Mouse (Mus musculus) frontal cortex, postnatal 14 days (tissue): ENCODE data around the gene Gpx6.
A peak's percentile ranks its signal among the peaks of the same experiment; 100 is the strongest.

Experiments
- DNase-seq, 2 experiments: peaks; one replicate each; pipeline ENCODE4 v3.0.0; 2022; ENCODE audit warnings: low spot score in 2 of 2

The Gpx6 gene

GRCm38 (mm10) chr13:21311926-21312325, at the start of gene Gpx6:
Gpx6 (plus strand) TSS chr13:21312125.
- no peak for DNase-seq

GRCm38 (mm10) chr13:21262787-21263461, 49.0 kb upstream of the Gpx6 start:
- DNase-seq = no peak

DNA sequence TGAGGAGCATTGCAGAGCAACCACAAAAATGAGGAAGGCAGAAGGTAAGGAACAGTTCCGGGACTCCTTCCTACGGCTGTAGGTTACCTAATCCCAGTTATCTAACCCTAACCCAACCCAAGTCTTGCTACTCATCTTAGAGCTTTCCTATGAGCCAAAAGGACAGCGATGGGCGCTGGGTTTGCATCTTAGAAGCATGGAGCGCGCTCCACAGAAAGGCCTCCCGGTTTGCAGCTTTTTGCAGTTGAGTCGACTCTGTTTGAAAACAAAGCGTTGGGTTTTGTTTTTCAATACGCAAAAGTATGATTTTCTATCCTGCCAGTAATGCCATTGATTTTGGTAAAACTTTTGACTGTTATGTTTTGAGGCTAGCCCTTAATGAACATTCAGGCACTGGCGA, 48.0 kb upstream of the Gpx6 start:
- no peak for DNase-seq

- no peak for DNase-seq
Observed at GRCm38 (mm10) chr13:21264366-21264765, 47.6 kb upstream of the Gpx6 start.

GRCm38 (mm10) chr13:21265736-21266135, 46.2 kb upstream of the Gpx6 start:
- no peak for DNase-seq

DNA sequence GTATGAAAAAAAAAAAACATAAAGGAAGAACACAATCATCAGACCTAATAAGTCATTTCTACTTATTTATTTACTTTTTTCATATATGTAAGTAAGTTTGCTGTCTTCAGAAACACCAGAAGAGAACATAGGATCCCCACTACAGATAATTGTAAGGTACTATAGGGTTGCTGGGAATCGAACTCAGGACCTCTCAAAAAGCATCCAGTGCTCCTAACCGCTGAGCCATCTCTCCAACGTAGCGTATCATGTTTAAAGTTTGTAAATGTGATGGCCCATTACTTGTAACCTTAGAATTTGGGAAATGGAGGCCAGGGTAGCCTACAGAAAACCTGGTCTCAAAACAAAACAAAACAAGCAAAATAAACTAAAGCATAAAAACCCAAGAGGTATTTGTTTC, 44.4 kb upstream of the Gpx6 start:
- DNase-seq = no peak

- no peak for DNase-seq
Observed at GRCm38 (mm10) chr13:21268262-21268661, 43.7 kb upstream of the Gpx6 start.

DNA sequence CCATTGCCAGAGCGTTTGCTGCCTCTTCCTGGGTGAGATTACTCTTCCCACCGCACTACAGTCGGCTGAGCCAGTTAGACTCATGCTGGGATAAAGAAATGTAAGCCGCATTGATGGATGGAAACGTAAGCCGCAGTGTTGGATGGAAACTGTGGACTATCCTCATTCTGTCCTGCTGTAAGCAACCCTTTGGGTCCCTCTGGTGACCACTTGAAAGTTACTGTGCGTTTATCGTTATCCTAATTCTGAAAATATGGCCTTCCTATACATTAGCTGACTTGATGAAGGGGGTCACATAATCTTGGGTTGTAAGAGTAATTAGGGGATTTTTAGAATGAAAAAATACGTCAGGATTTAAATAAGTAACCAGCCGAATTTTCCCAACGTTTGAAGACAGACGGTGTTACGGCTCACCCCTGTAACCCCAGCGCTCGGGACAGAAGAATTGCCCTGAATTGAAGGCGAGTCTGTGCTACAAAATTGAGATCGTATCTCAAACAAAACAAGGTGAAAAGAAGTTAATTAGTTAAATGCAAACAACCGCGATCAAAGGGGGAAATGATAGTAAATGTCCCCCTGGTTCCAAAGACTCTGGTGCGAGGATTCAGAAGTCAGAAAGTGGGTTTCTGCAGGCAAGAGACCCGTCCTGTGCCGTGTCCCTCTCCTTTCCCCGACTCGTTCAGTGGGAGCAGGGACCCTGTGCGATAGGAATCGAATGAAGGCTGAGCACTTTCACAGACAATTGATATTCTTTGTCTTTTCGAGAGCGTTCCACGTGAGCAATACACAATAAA, 36.7 kb upstream of the Gpx6 start:
- peak in 1 of 2 experiments; percentile 26 for DNase-seq

DNA sequence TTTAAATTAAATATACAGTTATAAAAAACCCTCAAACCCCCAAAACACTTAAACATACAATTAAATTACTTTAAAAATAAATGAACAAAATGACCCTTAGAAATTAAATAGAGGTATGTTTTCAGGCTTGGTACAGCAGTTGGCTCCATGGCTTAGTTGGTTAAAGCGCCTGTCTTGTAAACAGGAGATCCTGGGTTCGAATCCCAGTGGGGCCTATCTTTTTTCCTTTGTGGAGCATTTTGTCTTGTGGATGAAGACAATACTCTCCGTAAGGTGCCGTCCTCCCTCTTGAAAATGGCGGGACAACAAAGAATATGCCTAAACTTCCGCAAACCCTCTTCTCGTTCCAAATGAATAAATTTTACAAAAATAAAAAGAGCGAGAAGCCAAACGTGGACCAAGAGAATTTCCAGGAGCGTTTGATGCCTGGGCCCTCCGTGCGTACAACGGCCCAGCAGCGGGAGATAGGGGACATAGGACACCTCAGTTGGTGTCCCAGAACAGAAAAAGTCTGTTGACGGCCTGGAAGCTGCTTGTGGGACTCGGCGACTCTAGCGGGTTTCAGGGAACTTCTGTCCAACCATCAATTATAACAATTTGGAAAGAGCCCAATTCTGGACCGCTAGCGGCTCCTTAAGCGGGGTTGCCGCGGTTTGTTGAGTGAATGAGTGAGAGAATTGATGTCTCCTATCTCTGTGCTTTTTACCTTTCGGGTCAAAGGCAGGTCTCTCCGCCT, 35.9 kb upstream of the Gpx6 start:
- peak; percentile 45 to 84 for DNase-seq

DNA sequence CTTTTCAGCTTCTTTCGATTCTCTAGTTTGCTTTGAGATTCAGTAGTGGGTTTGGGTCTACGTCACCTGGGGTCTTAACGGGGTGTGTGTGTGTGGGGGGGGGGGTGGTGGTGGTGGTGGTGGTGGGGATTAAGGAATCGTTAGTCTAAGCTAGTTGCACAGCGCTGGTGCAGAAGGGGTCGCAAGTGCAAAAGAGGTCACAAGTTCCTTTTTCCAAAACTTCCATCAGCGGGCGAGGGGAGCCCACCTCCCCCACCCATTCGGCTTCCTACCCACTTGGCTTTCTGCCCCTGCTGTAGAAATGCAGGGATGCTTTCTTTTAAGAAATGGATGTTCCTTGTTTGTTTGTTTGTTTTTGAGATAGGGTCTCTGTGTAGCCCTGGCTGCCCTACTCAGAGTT, 35.4 kb upstream of the Gpx6 start:
- DNase-seq = no peak

DNA sequence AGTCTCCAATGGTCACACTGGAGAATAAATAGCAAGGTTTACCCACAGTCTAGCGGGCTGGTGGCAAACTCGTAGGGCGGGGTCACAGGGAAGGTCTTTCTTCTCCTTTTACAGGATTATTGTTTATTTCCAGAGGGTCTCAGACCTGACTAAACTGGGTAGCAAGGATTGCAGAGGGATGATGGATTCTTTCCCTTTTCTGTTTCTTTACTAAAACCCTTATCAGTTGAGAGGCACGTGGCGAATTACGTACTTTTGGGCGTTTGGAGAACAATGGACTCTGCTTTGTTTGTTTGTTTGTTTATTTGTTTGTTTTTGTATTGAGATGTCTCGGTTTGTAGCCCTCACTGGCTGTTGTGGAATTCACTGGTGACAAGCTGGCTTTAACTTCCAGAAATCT, 32.8 kb upstream of the Gpx6 start:
- DNase-seq = no peak

GRCm38 (mm10) chr13:21279559-21279958, 32.4 kb upstream of the Gpx6 start:
- DNase-seq = peak; percentile 48 to 87

DNA sequence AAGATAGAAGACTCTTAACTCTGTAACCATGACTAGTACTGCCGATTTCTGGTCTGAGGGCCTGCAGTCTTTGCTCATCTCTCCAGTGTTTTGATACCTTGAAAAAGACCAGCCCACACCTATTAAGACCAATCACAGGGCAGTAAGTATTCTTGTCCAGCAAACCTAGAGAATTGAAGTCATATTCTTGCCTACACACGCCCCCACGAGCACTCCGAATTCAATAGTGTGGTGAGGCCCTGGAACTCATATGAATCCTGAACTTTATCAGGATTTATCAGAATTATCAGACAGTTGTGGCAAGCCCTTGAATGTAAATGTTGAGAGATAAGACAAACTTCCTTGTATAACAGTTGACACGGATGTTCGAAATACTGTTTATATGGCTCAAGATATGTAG, 19.3 kb upstream of the Gpx6 start, which contains the start of gene Gpx5:
Gene Gpx5 (minus strand): TSS at position 101 of the 400 bp plus-strand sequence.
- no peak for DNase-seq

GRCm38 (mm10) chr13:21298557-21298956, 13.4 kb upstream of the Gpx6 start:
- DNase-seq = no peak

DNA sequence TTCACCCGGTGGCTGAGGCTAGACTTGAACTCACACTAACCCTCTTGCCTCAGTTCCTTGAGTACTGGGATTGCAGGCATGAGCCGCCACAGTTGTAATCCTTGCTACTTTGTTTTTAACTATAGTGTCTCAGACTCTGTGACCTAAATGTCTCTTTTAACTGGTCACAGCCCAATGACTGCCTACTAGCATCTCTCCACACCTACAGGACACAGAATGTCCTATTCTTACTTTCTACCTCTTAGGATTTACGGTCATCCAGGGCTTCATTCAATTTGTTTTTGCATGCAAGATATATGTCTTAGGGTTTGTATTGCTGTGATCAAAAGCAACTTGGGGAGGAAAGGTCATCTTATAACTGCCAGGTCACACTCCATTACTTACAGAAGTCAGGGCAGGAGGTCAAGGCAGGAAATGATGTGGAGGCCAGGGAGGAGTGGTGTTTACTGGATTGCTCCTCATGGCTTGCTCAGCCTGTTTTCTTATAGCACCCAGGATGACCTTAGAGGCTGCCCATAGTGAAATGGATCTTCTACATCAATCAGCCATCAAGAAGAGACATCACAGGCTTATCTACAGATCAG, 7.3 kb upstream of the Gpx6 start:
- DNase-seq = no peak

DNA sequence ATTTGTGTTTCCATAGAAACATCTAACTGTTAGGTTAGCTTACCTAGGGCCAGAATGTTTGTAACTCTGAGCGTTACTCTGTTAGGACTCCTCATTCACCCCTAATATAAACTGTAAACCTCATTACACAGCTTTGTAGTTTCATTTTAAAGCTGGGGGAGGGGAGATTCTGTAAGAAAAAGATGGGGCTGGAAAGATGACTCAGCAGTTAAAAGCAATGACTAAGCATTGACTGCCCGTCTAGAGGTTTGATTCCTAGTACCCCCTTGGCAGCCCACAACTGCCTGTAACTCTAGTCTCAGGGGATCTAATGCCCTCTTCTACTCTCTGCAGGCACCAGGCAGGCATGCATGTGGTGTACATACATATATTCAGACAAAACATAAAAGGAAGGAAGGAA, 2.1 kb upstream of the Gpx6 start:
- no peak for DNase-seq

GRCm38 (mm10) chr13:21312854-21313253, 929 bp downstream of the Gpx6 start:
- no peak for DNase-seq

GRCm38 (mm10) chr13:21313903-21314302, 2.0 kb downstream of the Gpx6 start:
- no peak for DNase-seq

DNA sequence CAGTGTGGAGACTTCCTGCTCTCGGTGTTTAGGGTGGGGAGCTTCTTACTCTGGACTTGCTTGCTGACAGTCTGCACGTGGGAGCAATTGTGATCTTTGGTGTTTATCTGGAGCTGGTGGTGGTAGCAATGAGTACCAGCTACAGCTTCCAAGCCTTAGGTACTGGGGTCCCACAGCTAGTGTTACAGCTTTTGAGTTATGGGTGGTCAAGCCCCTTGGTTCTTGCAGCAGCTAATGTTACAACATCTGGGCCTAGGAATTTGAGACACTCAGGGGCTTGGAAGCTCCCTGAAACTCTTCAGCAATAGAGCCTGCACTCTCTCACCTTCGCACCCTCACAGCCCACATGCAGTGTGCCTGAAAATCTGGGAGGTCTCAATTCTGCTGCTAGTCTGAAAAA, 8.3 kb downstream of the Gpx6 start:
- DNase-seq = no peak

DNA sequence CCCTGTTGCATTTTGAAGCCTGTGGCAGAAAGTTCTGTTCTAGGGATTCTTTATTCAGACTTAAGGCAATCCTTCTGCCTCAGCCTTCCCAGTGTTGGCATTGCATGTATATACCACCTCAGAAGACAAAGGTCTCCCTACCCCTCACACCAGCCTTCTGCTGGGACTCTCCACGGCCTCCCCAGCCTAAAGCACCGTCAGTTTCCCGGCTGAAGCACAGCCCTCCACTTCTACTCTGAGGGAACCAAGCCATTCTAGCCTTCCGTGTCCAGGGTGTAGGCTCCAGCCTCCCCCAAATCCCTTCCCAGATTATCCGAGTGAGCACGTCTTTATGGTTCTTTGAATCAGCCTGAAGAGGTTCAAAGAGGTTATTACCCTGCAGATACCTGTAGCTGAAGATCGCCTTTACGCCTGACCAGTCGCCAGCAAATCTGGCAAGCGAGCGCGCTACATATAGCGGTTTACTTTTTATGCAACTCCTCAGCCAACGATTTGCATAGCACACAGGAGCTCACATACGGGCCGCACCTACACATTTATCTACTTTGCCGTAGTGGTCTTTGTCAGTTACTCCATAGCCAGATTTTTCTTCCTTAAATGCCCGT, 10.1 kb downstream of the Gpx6 start:
- DNase-seq = peak in 1 of 2 experiments; percentile 30

GRCm38 (mm10) chr13:21322509-21323375, 10.8 kb downstream of the Gpx6 start:
- DNase-seq = peak; percentile 16 to 69
